Mouse (Mus musculus): ENCODE measurements at regions not wholly inside any gene's neighbourhood (a gene's known extent, or its start where the extent isn't known, plus 50 kb on each side); places are given as distances from the start of the nearest gene placed in this dataset.
"Not testable (repeated sequence)": the region's sequence is repeated elsewhere in the genome, so short reads cannot be mapped to it uniquely, and the experiment has no call there.

DNA sequence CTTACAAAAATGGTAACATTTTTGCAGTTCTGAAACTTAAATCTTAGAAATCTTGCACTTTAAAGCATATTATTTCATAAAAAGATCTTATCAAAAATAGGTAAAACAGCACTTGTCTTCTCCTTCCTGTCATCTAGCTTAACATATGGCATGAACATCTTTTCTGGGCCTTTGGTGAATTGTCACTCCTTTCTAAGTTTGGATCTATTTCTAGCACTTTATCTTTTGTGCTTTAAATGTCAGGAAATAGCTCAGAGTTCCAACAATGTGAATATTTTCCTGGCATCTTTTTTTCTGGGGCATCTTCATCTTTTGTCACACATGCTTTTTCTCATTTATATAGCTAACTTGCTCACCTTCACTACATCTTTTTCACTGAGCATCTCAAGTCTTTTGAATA is 527.4 kb upstream of the Gm5150 start:
- no peak for DNase-seq (ENCODE audit: extremely low read depth, insufficient read length, low spot score)

DNA sequence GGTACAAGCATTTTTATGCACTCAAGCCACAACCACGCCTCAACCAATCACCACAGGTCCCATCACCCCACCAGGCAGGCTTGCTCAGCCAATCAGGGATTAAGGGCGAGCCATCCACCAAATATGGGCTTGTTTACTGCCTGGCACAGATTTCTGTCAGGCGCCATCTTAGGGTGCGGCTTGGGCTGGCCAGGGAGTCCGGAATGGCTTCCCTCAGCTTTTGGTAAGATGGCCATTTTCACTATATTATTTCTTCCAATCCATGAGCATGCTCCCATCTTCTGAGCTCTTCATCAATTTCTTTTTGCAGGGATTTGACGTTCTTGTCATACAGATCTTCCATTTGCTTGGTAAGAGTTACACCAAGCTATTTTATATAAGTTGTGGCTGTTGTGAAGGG is 521.3 kb upstream of the Gm5150 start:
- peak; percentile 75 for DNase-seq (ENCODE audit: extremely low read depth, insufficient read length, low spot score)

DNA sequence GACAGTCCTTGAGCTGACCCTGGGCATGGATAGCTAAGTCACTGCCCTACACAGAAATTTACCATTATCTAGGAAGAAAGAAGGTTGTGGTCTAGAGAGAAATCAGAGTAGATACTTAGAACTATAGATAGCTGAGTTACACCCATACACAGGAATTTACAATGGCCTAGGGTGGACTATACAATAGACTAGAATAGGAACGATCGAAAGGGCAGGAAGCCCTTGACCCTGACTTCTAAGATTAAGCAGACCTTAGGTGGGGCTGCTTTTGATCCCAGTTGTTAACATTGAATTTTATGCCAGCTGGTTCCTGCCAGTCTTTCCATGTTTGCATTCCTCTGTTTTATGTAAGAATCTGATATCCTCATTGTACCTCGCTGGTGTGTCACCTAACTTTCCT is 482.2 kb upstream of the Gm5150 start:
- not testable (repeated sequence) for DNase-seq (ENCODE audit: extremely low read depth, insufficient read length, low spot score)

DNA sequence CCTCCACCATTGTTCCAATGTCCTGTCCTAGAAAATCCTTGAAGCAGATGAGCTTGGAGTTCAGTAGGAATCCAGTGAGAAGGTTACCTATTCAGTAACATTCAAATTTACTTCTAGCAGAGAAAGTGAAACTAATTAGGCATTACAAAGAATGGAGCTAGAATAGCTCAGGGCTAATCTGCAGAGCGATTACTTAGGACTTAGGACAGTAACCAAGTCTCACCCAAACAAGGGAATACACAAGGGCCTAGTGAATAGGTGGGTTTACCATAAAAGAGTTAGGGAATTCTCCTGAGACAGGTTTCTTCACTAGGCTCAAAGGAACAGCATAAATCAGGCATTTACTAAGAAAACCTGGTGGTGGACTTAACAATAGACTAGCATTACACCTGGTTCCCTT is 476.5 kb upstream of the Gm5150 start:
- DNase-seq (ENCODE audit: extremely low read depth, insufficient read length, low spot score): no peak

DNA sequence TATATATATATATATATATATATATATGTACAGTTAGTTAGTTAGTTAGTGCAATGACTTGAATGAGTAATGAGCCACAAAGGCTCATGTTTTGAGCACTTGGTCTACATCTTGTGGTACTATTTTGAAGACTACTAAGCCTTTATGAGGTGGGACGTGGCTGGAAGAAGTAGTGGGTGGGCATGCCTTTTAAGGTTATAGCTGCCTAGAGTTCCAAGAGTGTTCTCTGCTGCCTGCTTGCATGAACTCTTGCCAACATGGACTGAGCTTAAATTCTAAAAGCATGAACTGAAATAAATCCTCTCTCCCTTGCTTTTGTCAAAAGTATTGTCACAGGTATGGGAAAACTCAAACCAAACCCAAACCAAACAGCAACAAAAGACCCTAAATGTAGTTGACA is 465.1 kb upstream of the Gm5150 start:
- DNase-seq (ENCODE audit: extremely low read depth, insufficient read length, low spot score): no peak

DNA sequence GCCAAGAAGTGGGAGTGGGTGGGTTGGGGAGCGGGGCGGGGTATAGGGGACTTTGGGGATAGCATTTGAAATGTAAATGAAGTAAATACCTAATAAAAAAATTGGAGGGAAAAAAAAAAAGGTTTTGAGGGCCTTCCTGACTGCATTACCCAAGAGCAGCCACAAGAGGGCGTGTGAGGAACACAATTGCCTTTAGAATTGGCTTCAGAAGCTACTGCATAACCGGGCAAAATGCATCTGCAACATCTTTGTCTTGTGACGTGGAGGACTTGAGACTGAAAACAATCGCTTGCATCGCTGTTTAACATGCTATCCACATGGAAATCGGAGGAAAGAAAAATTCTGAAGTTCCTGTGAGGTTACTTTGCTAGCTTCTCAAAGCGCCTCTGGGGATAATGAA is 460.2 kb upstream of the Gm5150 start:
- peak; percentile 19 for DNase-seq (ENCODE audit: extremely low read depth, insufficient read length, low spot score)

DNA sequence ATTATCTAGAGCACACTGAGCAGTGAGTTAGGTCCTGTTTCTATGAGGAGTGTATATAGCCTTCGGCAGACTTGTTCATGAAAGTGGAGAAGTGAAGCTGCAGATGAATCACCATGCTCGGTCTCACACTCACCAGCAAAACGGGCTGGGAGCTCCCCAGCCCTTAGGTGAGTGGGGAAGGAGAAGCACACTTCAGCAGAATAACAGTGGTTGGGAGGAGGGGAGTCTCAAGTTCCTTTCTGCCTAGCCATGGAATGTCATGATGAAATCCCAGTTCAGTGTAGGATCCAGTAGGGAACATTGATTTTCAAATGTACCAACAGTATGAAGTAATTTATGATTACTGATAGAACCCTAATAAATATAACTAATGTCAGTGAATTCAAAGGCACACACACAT is 459.1 kb upstream of the Gm5150 start:
- no peak for DNase-seq (ENCODE audit: extremely low read depth, insufficient read length, low spot score)

DNA sequence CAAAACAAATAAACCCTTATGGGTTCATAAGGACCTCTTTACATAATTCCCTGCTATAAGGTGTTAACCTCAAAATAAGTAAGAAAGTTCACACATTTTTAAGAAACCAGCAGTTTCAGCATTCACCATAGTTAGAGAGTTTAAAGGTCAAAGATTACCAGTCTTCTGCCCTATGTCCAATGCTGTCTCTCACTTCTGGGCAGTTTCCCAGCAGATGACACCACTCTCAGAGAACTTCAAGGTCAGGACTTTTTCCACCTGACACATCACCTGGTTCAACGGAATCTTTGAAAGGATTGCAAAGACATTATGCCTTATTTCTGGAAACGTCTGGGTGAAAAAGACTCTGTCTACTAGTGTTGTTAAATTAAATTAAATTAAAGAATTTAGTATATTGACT is 458.1 kb upstream of the Gm5150 start:
- DNase-seq (ENCODE audit: extremely low read depth, insufficient read length, low spot score): no peak

DNA sequence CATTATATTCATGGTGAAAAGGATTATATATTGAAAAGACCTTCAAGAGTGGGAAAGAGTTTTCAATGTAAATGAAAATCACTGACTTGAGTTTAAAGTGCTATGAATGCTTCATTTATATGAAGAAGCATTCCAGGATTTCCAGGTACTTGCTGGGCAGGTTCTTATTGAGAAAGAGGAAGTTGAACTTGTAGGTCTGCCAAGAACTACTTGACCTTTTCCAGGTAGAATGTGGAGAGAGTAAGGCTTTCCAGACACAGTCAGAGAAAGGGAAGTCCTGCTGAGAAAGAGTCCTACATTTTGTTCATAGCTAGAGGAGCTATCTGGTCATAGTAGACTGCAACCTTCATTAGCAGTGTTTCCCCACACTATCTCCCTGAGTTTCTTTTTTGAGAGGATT is 426.8 kb upstream of the Gm5150 start:
- DNase-seq (ENCODE audit: extremely low read depth, insufficient read length, low spot score): no peak

DNA sequence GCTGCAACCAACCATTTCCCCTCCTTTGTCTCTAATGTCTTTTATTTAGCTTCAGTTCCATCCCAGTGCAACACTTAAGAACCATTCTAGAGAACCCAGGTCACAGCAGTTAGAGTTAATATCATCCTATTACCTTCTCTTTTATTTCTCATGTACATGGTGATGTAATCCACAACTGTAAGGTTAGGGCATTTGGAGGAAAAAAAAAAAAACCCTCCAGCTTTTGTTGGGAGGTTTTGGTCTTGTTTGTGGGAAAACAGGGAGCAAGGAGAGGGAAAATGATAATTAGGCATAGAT is 425.5 kb upstream of the Gm5150 start:
- no peak for DNase-seq (ENCODE audit: extremely low read depth, insufficient read length, low spot score)

DNA sequence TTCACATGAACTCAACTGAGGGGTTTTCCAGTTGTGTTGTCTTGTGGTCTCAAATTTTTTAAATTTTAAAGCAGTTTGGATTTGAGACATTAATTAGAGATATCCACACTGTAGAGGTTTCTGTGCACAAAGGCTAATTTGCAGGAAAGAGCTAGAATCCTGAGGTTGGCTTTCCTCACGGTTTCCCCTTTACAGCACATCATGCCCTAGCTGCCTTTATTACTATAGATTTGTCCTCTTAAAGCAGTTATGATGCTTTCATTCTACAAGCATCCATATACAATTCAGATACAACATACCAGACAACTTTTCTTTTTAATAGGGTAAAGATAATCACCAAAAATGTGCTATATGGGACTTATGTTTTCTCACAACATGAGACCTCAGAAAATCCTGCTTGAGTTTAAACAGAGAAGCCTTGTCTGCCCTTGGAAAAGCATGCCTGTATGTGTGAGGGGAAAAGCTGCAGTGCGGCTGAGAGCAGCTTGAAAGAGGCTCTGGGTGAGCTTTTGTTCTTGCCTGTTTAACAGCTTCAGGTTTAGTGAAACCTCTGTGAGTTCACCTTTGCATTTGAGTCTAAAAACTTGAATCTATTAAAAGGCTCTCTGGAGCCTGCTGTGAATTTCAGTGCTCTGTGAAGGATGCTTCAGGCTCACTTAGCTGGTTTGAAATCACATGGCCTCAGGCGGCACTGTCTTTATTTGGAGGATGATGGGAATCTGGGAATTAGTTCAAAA is 425.0 kb upstream of the Gm5150 start:
- DNase-seq (ENCODE audit: extremely low read depth, insufficient read length, low spot score): no peak

All from 3134 (cell line).